ENCODE assay signal across 8 mouse cellular contexts in genomic region chr2:166151510-166152473, GRCm38 (mm10). TPM values are rescaled to one million over a fixed set of nuclear protein-coding genes. Genes with fewer than 3 reads are reported as not detected.
DNase-seq lines count a peak whose midpoint lies in the region; ATAC-seq and TF ChIP-seq lines count a peak whose summit lies in the region.

No protein-coding gene starts in this region.

- TF ChIP-seq CTCF in heart, adult 2 months (IDR thresholded peaks at IDR 0.05) = 0 out of 2 replicates have a peak, but pooled peaks have one; percentile 13
- TF ChIP-seq CTCF in liver, postnatal 0 days (IDR thresholded peaks at IDR 0.05; ENCODE audit: low read depth) = no peak

- H3K79me2 ChIP-seq in heart, adult 2 months (replicated peaks; ENCODE audit: control insufficient read depth, insufficient read depth, low read length) = no peaks in the 10 kb centered on the region

- no peaks in the 10 kb centered on the region for H3K36me3 ChIP-seq in liver, embryonic 12.5 days
- no peaks in the 10 kb centered on the region for H3K36me3 ChIP-seq in embryonic facial prominence, embryonic 15.5 days
- no peaks in the 10 kb centered on the region for H3K36me3 ChIP-seq in heart, adult 2 months (ENCODE audit: control insufficient read depth, insufficient read depth, low read length)
- H3K36me3 ChIP-seq in liver, postnatal 0 days (replicated peaks; ENCODE audit: insufficient read depth, low read length) = no peaks in the 10 kb centered on the region

- TF ChIP-seq EP300 in heart, adult 2 months (IDR thresholded peaks at IDR 0.05; ENCODE audit: insufficient read depth, low read depth, low read length) = no peak
- TF ChIP-seq EP300 in liver, postnatal 0 days (IDR thresholded peaks at IDR 0.05; ENCODE audit: low read depth) = no peak

- 0 out of 2 replicates have a peak, but pooled peaks cover 11% of the 10 kb centered on the region for H3K4me1 ChIP-seq in liver, embryonic 12.5 days
- H3K4me1 ChIP-seq in embryonic facial prominence, embryonic 15.5 days = peaks cover 89% of the 10 kb centered on the region
- peaks cover 9% of the 10 kb centered on the region for H3K4me1 ChIP-seq in heart, adult 2 months (ENCODE audit: control insufficient read depth, insufficient read depth, low read length)
- H3K4me1 ChIP-seq in liver, postnatal 0 days (ENCODE audit: insufficient read depth) = peaks cover 14% of the 10 kb centered on the region

- H3K4me3 ChIP-seq in liver, embryonic 12.5 days = no peak overlapping the region
- no peak overlapping the region for H3K4me3 ChIP-seq in embryonic facial prominence, embryonic 15.5 days (replicated peaks)
- H3K4me3 ChIP-seq in heart, adult 2 months = no peak overlapping the region
- no peak overlapping the region for H3K4me3 ChIP-seq in liver, postnatal 0 days (ENCODE audit: low read depth, low read length)

- 64% methylated on average over 19 of the region's 19 CpGs for WGBS in liver, embryonic 12.5 days (ENCODE audit: insufficient replicate concordance)
- WGBS in embryonic facial prominence, embryonic 15.5 days = 31% methylated on average over 19 of the region's 19 CpGs
- 51% methylated on average over 19 of the region's 19 CpGs for WGBS in heart, adult 2 months
- WGBS in liver, postnatal 0 days (ENCODE audit: insufficient replicate concordance) = 73% methylated on average over 19 of the region's 19 CpGs

- no peak for TF ChIP-seq POLR2A in heart, adult 2 months (IDR thresholded peaks at IDR 0.05; ENCODE audit: insufficient read depth, low read depth, low read length)

- peak; percentile 24 for DNase-seq in liver
- peak; percentile 85 for DNase-seq in heart, adult 2 months
- DNase-seq in kidney, postnatal 14 days = peak; percentile 70
- DNase-seq in liver, postnatal 0 days = peak; percentile 67
- DNase-seq in retina, postnatal 1 day = peak; percentile 96

- intact Hi-C loops in heart, adult 2 months (cut with DNase I) = no loop called here

- peaks cover 72% of the 10 kb centered on the region for H3K27me3 ChIP-seq in liver, embryonic 12.5 days (replicated peaks)
- H3K27me3 ChIP-seq in embryonic facial prominence, embryonic 15.5 days = no peaks in the 10 kb centered on the region
- H3K27me3 ChIP-seq in heart, adult 2 months (ENCODE audit: control insufficient read depth, insufficient read depth, low read length) = no peaks in the 10 kb centered on the region
- peaks cover 37% of the 10 kb centered on the region for H3K27me3 ChIP-seq in liver, postnatal 0 days (ENCODE audit: insufficient read depth, low read length)

- no peak for ATAC-seq in liver, embryonic 12.5 days
- ATAC-seq in embryonic facial prominence, embryonic 15.5 days (ENCODE audit: insufficient number of reproducible peaks, low FRiP score, low TSS enrichment, low read depth) = no peak
- ATAC-seq in liver, postnatal 0 days = no peak
- no peak for ATAC-seq in erythroblast, adult 5-6 weeks (replicated peaks; ENCODE audit: low FRiP score, poor library complexity, severe bottlenecking)

- no peak overlapping the region for H3K4me2 ChIP-seq in liver, embryonic 12.5 days
- H3K4me2 ChIP-seq in embryonic facial prominence, embryonic 15.5 days (replicated peaks) = peak overlapping the region; percentile 25
- no peak overlapping the region for H3K4me2 ChIP-seq in liver, postnatal 0 days (ENCODE audit: low read depth, low read length)

- H3K9ac ChIP-seq in liver, embryonic 12.5 days = no peak overlapping the region
- no peak overlapping the region for H3K9ac ChIP-seq in embryonic facial prominence, embryonic 15.5 days
- no peak overlapping the region for H3K9ac ChIP-seq in heart, adult 2 months (ENCODE audit: low read depth, low read length)
- no peak overlapping the region for H3K9ac ChIP-seq in liver, postnatal 0 days (replicated peaks)

- H3K27ac ChIP-seq in liver, embryonic 12.5 days = no peak overlapping the region
- peak overlapping the region; percentile 63 for H3K27ac ChIP-seq in embryonic facial prominence, embryonic 15.5 days (replicated peaks)
- H3K27ac ChIP-seq in heart, adult 2 months = no peak overlapping the region
- H3K27ac ChIP-seq in liver, postnatal 0 days (ENCODE audit: low read depth) = no peak overlapping the region

- no peaks in the 10 kb centered on the region for H3K9me3 ChIP-seq in liver, embryonic 12.5 days (replicated peaks)
- no peaks in the 10 kb centered on the region for H3K9me3 ChIP-seq in embryonic facial prominence, embryonic 15.5 days (replicated peaks)
- H3K9me3 ChIP-seq in liver, postnatal 0 days (ENCODE audit: low read length) = no peaks in the 10 kb centered on the region

RNA-seq across cellular contexts. Expression of gene Sulf2, which starts 3.7 kb away (rescaled TPM):
- polyA plus RNA-seq in liver, embryonic 12.5 days (2016; fragmentation: Nextera tagmentation; extraction: Ambion mirVana) = 7.5 and 11.8 TPM in 2 replicates
- 116 and 138 TPM in 2 replicates for polyA plus RNA-seq in embryonic facial prominence, embryonic 15.5 days (2015; fragmentation: Nextera tagmentation; extraction: Ambion mirVana)
- total RNA-seq in heart, adult 2 months (2021) = 10 to 100 TPM; 38.5 to 43.9 TPM
- 51.0 and 75.1 TPM in 2 replicates for polyA plus RNA-seq in heart, adult 2 months (2012; rRNA removed)
- polyA plus RNA-seq in liver, postnatal 0 days (2015; fragmentation: Nextera tagmentation; extraction: Ambion mirVana) = 1.6 and 1.8 TPM in 2 replicates
- total RNA-seq in erythroblast, adult 5-6 weeks (2015; ENCODE audit: low replicate concordance) = 2.5 and 5.4 TPM in 2 replicates
- 1.1 and 6.0 TPM in 2 replicates for total RNA-seq in erythroblast, adult 5-6 weeks (2017; ENCODE audit: low replicate concordance)

Comparison
In these comparisons a context has a peak if more than half of its experiments do, and no peak if none do; other contexts are left out.
1. DNase-seq: peak in every context shown above with its lines; median percentile 96 in retina, postnatal 1 day; 85 in heart, adult 2 months; 70 in kidney, postnatal 14 days; 67 in liver, postnatal 0 days; 24 in liver.